In genomic region chr11:106272644-106273310, GRCm38 (mm10) we compare ENCODE assay signal across 8 mouse cellular contexts. TPM values are rescaled to one million over a fixed set of nuclear protein-coding genes. Genes with fewer than 3 reads are reported as not detected.
DNase-seq lines count a peak whose midpoint lies in the region; ATAC-seq lines count a peak whose summit lies in the region.

Smarcd2 (minus strand) TSS chr11:106272972.

- H3K36me3 ChIP-seq in hindbrain, embryonic 15.5 days: no peaks in the 10 kb centered on the region

- peak; percentile 92 for ATAC-seq in hindbrain, embryonic 15.5 days (ENCODE audit: low FRiP score, low read depth)

- DNase-seq in T-cell, adult 2 months (ENCODE audit: low spot score): peak; percentile 96
- peak; percentile 98 to 99 for DNase-seq in cerebellum, postnatal 36 days
- DNase-seq in frontal cortex, postnatal 36 days (ENCODE audit: low spot score in 2 of 2): peak; percentile 98 to 99
- peak; percentile 99 for DNase-seq in left cerebral cortex, adult 11 months (ENCODE audit: low spot score)
- DNase-seq in lung, postnatal 4 days: peak; percentile 100
- peak; percentile 97 for DNase-seq in retina, postnatal 7 days (ENCODE audit: low read depth, low spot score)
- DNase-seq in urinary bladder, adult 2 months (ENCODE audit: low spot score): peak; percentile 97

- H3K9ac ChIP-seq in hindbrain, embryonic 15.5 days: peak within 1 kb of the TSS; percentile 83

- H3K27me3 ChIP-seq in hindbrain, embryonic 15.5 days: no peaks in the 10 kb centered on the region

- under 1% methylated on average over 70 of the region's 72 CpGs for WGBS in hindbrain, embryonic 15.5 days

- H3K9me3 ChIP-seq in hindbrain, embryonic 15.5 days: no peaks in the 10 kb centered on the region

- H3K4me3 ChIP-seq in hindbrain, embryonic 15.5 days: peak within 1 kb of the TSS; percentile 90

- peak within 1 kb of the TSS; percentile 87 for H3K27ac ChIP-seq in hindbrain, embryonic 15.5 days (replicated peaks)

- H3K4me2 ChIP-seq in hindbrain, embryonic 15.5 days: peak within 1 kb of the TSS; percentile 81

- peaks cover 46% of the 10 kb centered on the region for H3K4me1 ChIP-seq in hindbrain, embryonic 15.5 days (replicated peaks)

RNA-seq across cellular contexts. Expression of gene Smarcd2, which starts in this region (rescaled TPM):
- polyA plus RNA-seq in hindbrain, embryonic 15.5 days (2015; fragmentation: Nextera tagmentation; extraction: Ambion mirVana): 11.6 and 13.3 TPM in 2 replicates
- polyA plus RNA-seq in urinary bladder, adult 2 months (2012; rRNA removed): 105 and 110 TPM in 2 replicates

Comparison
In these comparisons a context has a peak if more than half of its experiments do, and no peak if none do; other contexts are left out.
1. Peak in every context shown above with its lines: DNase-seq, ATAC-seq, H3K4me3 ChIP-seq and H3K27ac ChIP-seq.